Comparison of ENCODE assay signal across 12 mouse cellular contexts in genomic region chr6:135166712-135167111, GRCm38 (mm10). TPM values are rescaled to one million over a fixed set of nuclear protein-coding genes. Genes with fewer than 3 reads are reported as not detected.
DNase-seq lines count a peak whose midpoint lies in the region; ATAC-seq and TF ChIP-seq lines count a peak whose summit lies in the region.
"Had no signal": no experiment of that assay in that cellular context is flagged by ENCODE, and none has a peak within 500 bp of the region (broad histone marks: within the 10 kb centered on the region; RNA-seq: fewer than 3 reads in every experiment).

No protein-coding gene starts in this region.

- no peak overlapping the region for H3K4me3 ChIP-seq in kidney, embryonic 14.5 days (ENCODE audit: low read length)
- no peak overlapping the region; the same call in 1 of the 2 replicates for H3K4me3 ChIP-seq in G1E (ENCODE audit: low read depth, low read length)
- no peak overlapping the region for H3K4me3 ChIP-seq in embryonic facial prominence, embryonic 13.5 days
- peak overlapping the region; percentile 90 to 91 for H3K4me3 ChIP-seq in liver, embryonic 14.5 days (ENCODE audit: insufficient read depth in 1 of 2, low read depth in 2 of 2, low read length in 2 of 2)

- H3K4me2 ChIP-seq in kidney, embryonic 14.5 days (replicated peaks; ENCODE audit: low read depth, low read length), result peak overlapping the region; percentile 67
- 0 out of 2 replicates have a peak overlapping the region, but pooled peaks have one; percentile 90 for H3K4me2 ChIP-seq in embryonic facial prominence, embryonic 13.5 days
- peak overlapping the region; percentile 92 for H3K4me2 ChIP-seq in liver, embryonic 14.5 days (ENCODE audit: low read depth)

- no peaks in the 10 kb centered on the region; the same call in 1 of the 2 replicates for H3K4me1 ChIP-seq in kidney, embryonic 14.5 days (ENCODE audit: control insufficient read depth, insufficient read depth, low read length)
- H3K4me1 ChIP-seq in G1E (ENCODE audit: insufficient read depth, low read depth, low read length), result peaks cover 33% of the 10 kb centered on the region
- H3K4me1 ChIP-seq in embryonic facial prominence, embryonic 13.5 days, result peaks cover 17% of the 10 kb centered on the region
- peaks cover 47 to 51% of the 10 kb centered on the region in 2 experiments for H3K4me1 ChIP-seq in liver, embryonic 14.5 days (replicated peaks; ENCODE audit: control insufficient read depth in 2 of 2, insufficient read depth in 2 of 2, low read length in 1 of 2)

- H3K9ac ChIP-seq in kidney, embryonic 14.5 days (ENCODE audit: low read depth, low read length), result no peak overlapping the region
- no peak overlapping the region for H3K9ac ChIP-seq in embryonic facial prominence, embryonic 13.5 days
- H3K9ac ChIP-seq in liver, embryonic 14.5 days (replicated peaks), result peak overlapping the region; percentile 97
- H3K9ac ChIP-seq: midbrain, embryonic 15.5 days had no signal

- no peak overlapping the region for H3K27ac ChIP-seq in kidney, embryonic 14.5 days (ENCODE audit: low read depth, low read length)
- no peak overlapping the region for H3K27ac ChIP-seq in embryonic facial prominence, embryonic 13.5 days
- peak overlapping the region; percentile 96 for H3K27ac ChIP-seq in liver, embryonic 14.5 days
- H3K27ac ChIP-seq: midbrain, embryonic 15.5 days had no signal

- no peak for ATAC-seq in kidney, embryonic 14.5 days (ENCODE audit: low FRiP score, low TSS enrichment)
- ATAC-seq in G1E (ENCODE audit: extremely low read depth, insufficient number of reproducible peaks, low FRiP score, poor library complexity, severe bottlenecking), result peak; percentile 11; the same call in 1 of the 2 replicates
- ATAC-seq in embryonic facial prominence, embryonic 13.5 days (ENCODE audit: insufficient number of reproducible peaks, insufficient read depth, low FRiP score, low TSS enrichment, low read depth), result no peak
- ATAC-seq in liver, embryonic 14.5 days (ENCODE audit: insufficient read depth), result peak; percentile 36

- 48% methylated on average over 5 of the region's 5 CpGs for WGBS in kidney, embryonic 14.5 days
- WGBS in embryonic facial prominence, embryonic 13.5 days, result 74% methylated on average over 5 of the region's 5 CpGs
- WGBS in liver, embryonic 14.5 days (ENCODE audit: insufficient replicate concordance), result 18% methylated on average over 5 of the region's 5 CpGs

- H3K27me3 ChIP-seq in kidney, embryonic 14.5 days (ENCODE audit: control insufficient read depth, insufficient read depth, low read length), result no peaks in the 10 kb centered on the region
- no peaks in the 10 kb centered on the region for H3K27me3 ChIP-seq in G1E (ENCODE audit: insufficient read depth, low read length)
- H3K27me3 ChIP-seq in embryonic facial prominence, embryonic 13.5 days, result no peaks in the 10 kb centered on the region
- no peaks in the 10 kb centered on the region for H3K27me3 ChIP-seq in liver, embryonic 14.5 days (ENCODE audit: control insufficient read depth, insufficient read depth, low read length)
- H3K27me3 ChIP-seq: CH12.LX had no signal

- TF ChIP-seq CTCF in G1E (IDR thresholded peaks at IDR 0.05; ENCODE audit: low read depth, low read length), result no peak
- TF ChIP-seq CTCF in liver, embryonic 14.5 days (IDR thresholded peaks at IDR 0.05; ENCODE audit: low read depth), result no peak

- peak; percentile 74 for TF ChIP-seq EP300 in liver, embryonic 14.5 days (IDR thresholded peaks at IDR 0.05; ENCODE audit: low read depth)

- H3K36me3 ChIP-seq in kidney, embryonic 14.5 days (ENCODE audit: control insufficient read depth, insufficient read depth, low read length), result no peaks in the 10 kb centered on the region
- peaks cover 23% of the 10 kb centered on the region for H3K36me3 ChIP-seq in G1E (replicated peaks)
- H3K36me3 ChIP-seq in embryonic facial prominence, embryonic 13.5 days, result no peaks in the 10 kb centered on the region
- H3K36me3 ChIP-seq in liver, embryonic 14.5 days (replicated peaks; ENCODE audit: control insufficient read depth, insufficient read depth, low read depth), result peaks cover 28% of the 10 kb centered on the region
- H3K36me3 ChIP-seq: midbrain, embryonic 15.5 days had no signal

- H3K9me3 ChIP-seq in kidney, embryonic 14.5 days (ENCODE audit: control insufficient read depth, low read length), result no peaks in the 10 kb centered on the region
- peaks cover 17% of the 10 kb centered on the region for H3K9me3 ChIP-seq in G1E (replicated peaks)
- H3K9me3 ChIP-seq in embryonic facial prominence, embryonic 13.5 days, result no peaks in the 10 kb centered on the region
- H3K9me3 ChIP-seq in liver, embryonic 14.5 days (ENCODE audit: control insufficient read depth, low read length), result no peaks in the 10 kb centered on the region
- H3K9me3 ChIP-seq: midbrain, embryonic 15.5 days had no signal

- DNase-seq in kidney, adult 9 months, result no peak
- peak; percentile 15 for DNase-seq in G1E (ENCODE audit: low spot score)
- peak; percentile 64 to 68 (median 66) for DNase-seq in liver, embryonic 14.5 days (ENCODE audit: low read depth in 3 of 3, low spot score in 3 of 3)
- no peak for DNase-seq in thymus, postnatal 0 days (ENCODE audit: low spot score)
- no peak for DNase-seq in retina, postnatal 1 day
- DNase-seq in retina, embryonic 14.5 days (ENCODE audit: low spot score), result no peak

RNA-seq across cellular contexts. Expression of gene Fam234b, which starts 31.1 kb away (rescaled TPM):
- polyA plus RNA-seq in kidney, embryonic 14.5 days (2014; fragmentation: Nextera tagmentation; extraction: Ambion mirVana), result 29.8 and 34.2 TPM in 2 replicates
- total RNA-seq in G1E (2014; fragmentation: Nextera tagmentation) (26.3 and 37.3 TPM in 2 replicates), G1E (2017) (18.0 and 18.3 TPM in 2 replicates)
- 6.6 and 7.5 TPM in 2 replicates for polyA plus RNA-seq in G1E (2012)
- 23.4 and 27.5 TPM in 2 replicates for polyA plus RNA-seq in embryonic facial prominence, embryonic 13.5 days (2015; fragmentation: Nextera tagmentation; extraction: Ambion mirVana)
- 18.7 and 19.1 TPM in 2 replicates for polyA plus RNA-seq in liver, embryonic 14.5 days (2012; rRNA removed)
- polyA plus RNA-seq in liver, embryonic 14.5 days (2014; fragmentation: Nextera tagmentation; extraction: Ambion mirVana), result 27.8 and 34.9 TPM in 2 replicates
- polyA plus RNA-seq in thymus, postnatal 0 days (2015; fragmentation: Nextera tagmentation; extraction: Ambion mirVana), result 34.0 and 35.4 TPM in 2 replicates

RNA-seq across cellular contexts. Expression of gene Hebp1, which starts 31.1 kb away (rescaled TPM):
- 9.2 and 36.9 TPM in 2 replicates for polyA plus RNA-seq in kidney, embryonic 14.5 days (2014; fragmentation: Nextera tagmentation; extraction: Ambion mirVana)
- total RNA-seq in G1E (2014; fragmentation: Nextera tagmentation) (21.4 and 21.7 TPM in 2 replicates), G1E (2017) (42.0 and 45.4 TPM in 2 replicates)
- 2.8 and 5.6 TPM in 2 replicates for polyA plus RNA-seq in G1E (2012)
- polyA plus RNA-seq in embryonic facial prominence, embryonic 13.5 days (2015; fragmentation: Nextera tagmentation; extraction: Ambion mirVana), result 7.5 TPM in 2 replicates
- polyA plus RNA-seq in liver, embryonic 14.5 days (2012; rRNA removed), result 127 and 198 TPM in 2 replicates
- 60.1 and 70.2 TPM in 2 replicates for polyA plus RNA-seq in liver, embryonic 14.5 days (2014; fragmentation: Nextera tagmentation; extraction: Ambion mirVana)
- 22.8 and 25.0 TPM in 2 replicates for polyA plus RNA-seq in thymus, postnatal 0 days (2015; fragmentation: Nextera tagmentation; extraction: Ambion mirVana)
- total RNA-seq: CH12.LX had no signal

RNA-seq across cellular contexts. Expression of gene Gprc5d, which starts 48.6 kb away (rescaled TPM):
- not detected in 2 replicates for polyA plus RNA-seq in kidney, embryonic 14.5 days (2014; fragmentation: Nextera tagmentation; extraction: Ambion mirVana)
- total RNA-seq in G1E (2014; fragmentation: Nextera tagmentation) (not detected in 2 replicates), G1E (2017) (0.12 TPM in 1 of 2 replicates, not detected in the other)
- not detected in 2 replicates for polyA plus RNA-seq in G1E (2012)
- not detected in 2 replicates for polyA plus RNA-seq in embryonic facial prominence, embryonic 13.5 days (2015; fragmentation: Nextera tagmentation; extraction: Ambion mirVana)
- 0.28 and 0.41 TPM in 2 replicates for polyA plus RNA-seq in liver, embryonic 14.5 days (2012; rRNA removed)
- polyA plus RNA-seq in liver, embryonic 14.5 days (2014; fragmentation: Nextera tagmentation; extraction: Ambion mirVana), result not detected in 2 replicates
- 0.10 and 0.24 TPM in 2 replicates for polyA plus RNA-seq in thymus, postnatal 0 days (2015; fragmentation: Nextera tagmentation; extraction: Ambion mirVana)
- total RNA-seq: CH12.LX; heart, adult 8-10 months; left cerebral cortex, postnatal 36 days had no signal
- polyA plus RNA-seq: midbrain, embryonic 15.5 days had no signal

Comparison
In these comparisons a context has a peak if more than half of its experiments do, and no peak if none do; other contexts are left out.
1. ATAC-seq: peak in G1E (single experiment) and liver, embryonic 14.5 days (single experiment); none in kidney, embryonic 14.5 days (single experiment) and embryonic facial prominence, embryonic 13.5 days (single experiment).
2. H3K4me3 ChIP-seq: peak in liver, embryonic 14.5 days (2 of 2); none in kidney, embryonic 14.5 days (single experiment), G1E (single experiment) and embryonic facial prominence, embryonic 13.5 days (single experiment).
3. DNase-seq: peak in G1E (single experiment) and liver, embryonic 14.5 days (3 of 3); none in kidney, adult 9 months (single experiment), thymus, postnatal 0 days (single experiment), retina, postnatal 1 day (single experiment) and retina, embryonic 14.5 days (single experiment).
4. Peak in every context shown above with its lines, with median percentiles within 50 percentile points of each other: H3K4me2 ChIP-seq.